Mouse (Mus musculus) gastrocnemius, postnatal 10 days (tissue): ENCODE data around the gene Acss2. TPM values are rescaled to one million over a fixed set of nuclear protein-coding genes. Genes with fewer than 3 reads are reported as not detected.

Experiments
- DNase-seq: peaks from one replicate; pipeline ENCODE4 v3.0.0; 2021; ENCODE audit warnings: mixed read lengths
- long read RNA-seq, 2 experiments: library from polyadenylated mRNA; stranded (forward); transcript quantifications; one replicate each; pipeline ENCODE4 v2.0.0; 2021
- total RNA-seq, 2 experiments: library from RNA; stranded (reverse); gene quantifications; 2 replicates each; pipeline ENCODE4 v1.2.3; 2021

Acss2 gene
- total RNA-seq = 10 to 100 TPM; 28.4 to 33.4 TPM
- long read RNA-seq, experiment 1, transcript Acss2-201 (18 exons, 2,931 nt) = minor isoform, 15 of 65 reads
- long read RNA-seq, experiment 1, transcript Acss2-203 (19 exons, 2,145 nt) = major isoform, 37 of 65 reads
- long read RNA-seq, experiment 1, partial matches to known transcripts = 3 of 65 reads
- long read RNA-seq, experiment 1, other reads (novel, unspliced or antisense) = 10 of 65 reads
- long read RNA-seq, experiment 2, transcript Acss2-201 (18 exons, 2,931 nt) = minor isoform, 10 of 44 reads
- long read RNA-seq, experiment 2, transcript Acss2-203 (19 exons, 2,145 nt) = major isoform, 30 of 44 reads
- long read RNA-seq, experiment 2, partial matches to known transcripts = 1 of 44 reads
- long read RNA-seq, experiment 2, other reads (novel, unspliced or antisense) = 3 of 44 reads

- peak; percentile 96 for DNase-seq
Observed at GRCm38 (mm10) chr2:155517455-155518423, at the start of gene Acss2, which contains the start of gene Ggt7. Acss2 (plus strand) TSS chr2:155517948. Ggt7 (minus strand) TSS chr2:155518237.

DNA sequence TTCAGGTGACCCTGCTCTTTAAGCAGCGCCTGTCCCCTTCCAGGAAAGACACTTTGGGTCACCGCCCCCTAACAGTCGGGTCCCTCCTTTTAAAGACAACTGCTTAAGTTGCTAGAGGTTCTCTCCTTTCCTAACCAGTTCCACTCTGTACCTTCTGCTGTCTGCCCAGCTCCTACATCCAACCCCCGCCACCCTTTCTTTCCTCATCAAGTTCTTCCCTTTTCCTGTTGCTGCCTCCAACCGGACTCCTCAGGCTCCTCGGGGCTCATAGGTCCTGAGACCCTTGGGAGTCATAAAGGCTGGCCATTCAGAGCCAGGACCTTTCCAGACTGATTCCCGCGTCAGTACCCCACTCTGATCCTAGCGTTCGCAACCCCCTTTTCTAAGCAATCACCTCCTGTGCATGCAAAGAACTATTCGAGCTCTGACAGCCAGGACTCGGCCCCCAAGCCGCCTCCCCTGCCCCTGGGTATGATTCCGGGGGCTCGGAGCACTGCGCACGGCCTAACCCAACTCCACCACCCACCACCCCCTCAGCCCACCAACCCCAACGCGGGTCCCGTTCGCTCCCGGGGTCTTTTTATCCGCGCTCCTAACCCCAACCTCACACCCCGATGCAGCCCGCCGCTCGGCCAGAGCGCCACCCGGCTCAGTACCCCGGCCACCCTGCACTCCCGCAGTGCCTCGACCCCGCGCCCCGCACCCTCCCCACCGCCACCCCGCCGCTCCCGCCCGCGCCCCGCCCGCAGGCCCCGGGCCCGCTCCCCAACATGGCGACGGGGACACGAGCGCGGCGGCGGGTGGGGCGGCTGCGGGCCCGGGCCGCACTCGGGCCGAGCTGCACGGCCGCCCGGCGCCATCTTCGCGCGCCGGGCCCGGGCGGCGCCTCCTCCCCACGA, 44.8 kb upstream of the Acss2 start:
- peak; percentile 43 for DNase-seq

GRCm38 (mm10) chr2:155473570-155474088, 44.1 kb upstream of the Acss2 start, which contains the start of gene Ncoa6:
Ncoa6 (minus strand) TSS chr2:155473894.
- DNase-seq = peak; percentile 80

GRCm38 (mm10) chr2:155482021-155482420, 35.7 kb upstream of the Acss2 start:
- peak; percentile 74 for DNase-seq

DNA sequence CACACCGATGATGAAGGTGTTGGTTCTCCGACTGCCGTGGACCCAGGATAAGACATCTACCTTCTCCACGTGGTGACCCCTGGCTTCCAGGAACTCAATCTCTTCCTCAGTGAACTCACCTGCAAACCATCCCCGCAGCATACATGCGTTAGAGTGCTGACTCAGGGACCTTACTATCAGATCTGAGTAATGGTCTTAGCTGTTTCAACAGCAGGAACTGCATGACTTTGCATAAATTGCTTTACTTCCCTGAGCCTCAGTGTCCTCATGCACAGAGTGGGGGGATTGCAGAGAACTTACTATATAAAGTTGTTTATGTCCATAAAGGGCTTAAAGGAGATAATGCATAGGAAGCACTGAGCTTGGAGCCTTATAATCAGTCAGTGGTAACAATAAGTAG, 26.8 kb upstream of the Acss2 start:
- no peak for DNase-seq

DNA sequence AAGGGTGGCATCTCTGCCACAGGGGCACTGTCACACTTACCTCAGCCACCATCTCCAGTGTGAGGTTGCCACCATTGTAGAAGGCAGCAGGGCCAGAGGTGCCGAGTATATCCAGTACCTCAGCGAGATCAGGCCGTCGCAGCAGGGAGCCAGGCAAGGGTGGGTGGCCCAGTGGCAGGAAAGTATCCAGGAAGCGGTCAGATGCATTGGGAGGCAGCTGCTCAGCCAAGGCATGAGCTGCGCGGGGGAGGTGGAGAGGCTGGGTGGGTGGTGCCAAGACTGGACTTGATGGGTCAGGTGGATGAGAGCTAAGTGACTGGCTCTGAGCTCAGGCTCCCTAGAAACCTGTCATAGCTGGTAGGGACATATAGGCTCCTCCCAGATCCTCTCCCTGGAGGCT, 15.2 kb upstream of the Acss2 start:
- no peak for DNase-seq

- DNase-seq = no peak
Observed at GRCm38 (mm10) chr2:155504440-155505355, 13.1 kb upstream of the Acss2 start.

DNA sequence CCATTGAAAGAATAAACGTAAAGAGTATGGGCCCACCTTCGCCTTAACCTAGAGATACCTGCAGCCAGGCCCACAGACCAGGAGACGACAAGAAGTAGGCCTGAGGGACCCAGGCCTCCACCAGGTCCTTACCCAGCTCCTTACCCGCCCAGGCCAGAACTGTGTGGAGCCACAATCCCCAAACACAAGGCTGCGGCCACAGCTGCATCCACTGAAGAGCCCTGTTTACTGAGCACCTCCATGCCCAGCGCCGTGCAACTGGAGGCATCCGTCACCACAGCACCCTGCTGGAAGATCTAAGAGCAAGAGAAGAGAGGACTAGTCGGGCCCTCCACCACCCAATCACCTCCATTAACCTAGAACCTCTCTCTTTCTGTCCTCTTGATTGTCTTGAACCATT, 11.9 kb upstream of the Acss2 start:
- DNase-seq = no peak

DNA sequence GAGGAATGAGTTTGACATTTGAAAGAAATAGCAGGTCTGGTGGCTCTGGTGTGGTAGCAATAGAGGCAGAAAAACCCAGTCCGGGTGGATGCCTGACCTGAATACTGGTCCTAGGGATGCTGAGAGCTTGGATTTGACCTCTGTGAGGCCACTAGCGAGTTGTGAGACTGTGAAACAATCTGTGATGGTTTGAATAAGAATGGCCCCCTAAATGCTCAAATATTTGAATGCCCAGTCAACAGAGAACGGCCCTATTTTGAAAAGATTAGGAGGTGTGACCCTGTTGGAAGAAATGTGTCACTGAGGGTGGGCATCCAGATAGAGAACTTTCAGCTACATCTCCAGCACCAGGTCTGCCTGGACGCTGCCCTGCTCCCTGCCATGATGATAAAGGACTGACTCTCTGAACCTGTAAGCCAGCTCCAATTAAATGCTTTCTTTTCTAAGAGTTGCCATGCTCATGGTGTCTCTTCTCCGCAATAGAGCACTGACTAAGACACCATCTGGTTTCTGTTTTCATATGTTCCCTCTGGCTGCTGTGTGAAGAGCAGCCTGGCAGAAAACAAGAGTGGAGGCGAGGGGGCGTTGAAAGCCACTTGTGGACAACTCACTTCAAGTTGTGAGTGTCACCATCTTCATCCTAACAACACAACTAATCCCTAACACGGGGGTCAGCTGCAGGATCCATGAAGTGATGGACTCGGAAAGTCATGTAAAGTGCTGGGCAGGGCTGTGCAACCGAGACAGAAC, 9.9 kb upstream of the Acss2 start:
- DNase-seq = no peak

- DNase-seq = peak; percentile 30
Observed at GRCm38 (mm10) chr2:155512479-155512878, 5.3 kb upstream of the Acss2 start.

GRCm38 (mm10) chr2:155513543-155513942, 4.2 kb upstream of the Acss2 start:
- no peak for DNase-seq

DNA sequence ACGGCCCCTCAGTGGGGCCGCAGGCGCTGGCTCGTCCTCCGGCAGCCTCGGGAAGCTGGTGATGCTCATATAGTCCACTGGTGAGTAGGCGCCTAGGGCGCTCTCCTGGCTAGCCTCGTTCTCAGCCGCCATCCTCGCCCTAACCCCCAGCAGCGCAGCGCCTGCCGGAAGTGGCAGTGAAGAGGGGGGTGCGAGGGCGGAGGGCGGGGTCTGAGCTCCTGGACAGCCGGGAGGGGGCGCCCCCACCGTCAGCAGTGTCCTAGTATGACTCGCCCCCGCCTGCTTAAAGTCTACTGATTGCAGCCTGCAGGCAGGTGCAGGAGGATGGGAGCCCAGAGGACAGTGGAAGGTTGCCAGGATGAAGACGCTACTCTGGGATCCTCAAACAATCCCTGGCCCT, 3.1 kb upstream of the Acss2 start:
- peak; percentile 71 for DNase-seq

- DNase-seq = peak; percentile 57
Observed at GRCm38 (mm10) chr2:155515941-155516340, 1.8 kb upstream of the Acss2 start.

- no peak for DNase-seq
Observed at GRCm38 (mm10) chr2:155518531-155519270, 953 bp downstream of the Acss2 start.

DNA sequence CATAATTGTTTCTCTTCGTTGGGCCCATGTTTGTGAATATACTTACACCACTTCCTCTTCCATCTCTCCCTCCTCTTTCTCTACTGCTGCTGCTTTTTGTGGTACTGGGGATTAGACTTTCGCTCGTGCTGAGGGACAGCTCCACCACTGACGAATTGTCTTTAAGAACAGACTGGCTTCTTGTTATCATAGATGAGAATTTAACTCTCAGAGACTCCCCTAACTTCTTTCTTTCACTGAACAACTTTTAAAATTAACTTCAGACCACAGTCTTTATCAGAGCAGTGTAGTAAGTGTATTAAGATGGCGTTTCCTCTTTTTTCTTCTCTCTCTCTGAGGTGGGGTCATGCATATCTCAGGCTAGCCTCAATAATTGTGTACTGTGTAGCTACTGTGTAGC, 6.0 kb downstream of the Acss2 start:
- DNase-seq = no peak

- no peak for DNase-seq
Observed at GRCm38 (mm10) chr2:155524378-155524777, 6.6 kb downstream of the Acss2 start.

- no peak for DNase-seq
Observed at GRCm38 (mm10) chr2:155527367-155527766, 9.6 kb downstream of the Acss2 start.

DNA sequence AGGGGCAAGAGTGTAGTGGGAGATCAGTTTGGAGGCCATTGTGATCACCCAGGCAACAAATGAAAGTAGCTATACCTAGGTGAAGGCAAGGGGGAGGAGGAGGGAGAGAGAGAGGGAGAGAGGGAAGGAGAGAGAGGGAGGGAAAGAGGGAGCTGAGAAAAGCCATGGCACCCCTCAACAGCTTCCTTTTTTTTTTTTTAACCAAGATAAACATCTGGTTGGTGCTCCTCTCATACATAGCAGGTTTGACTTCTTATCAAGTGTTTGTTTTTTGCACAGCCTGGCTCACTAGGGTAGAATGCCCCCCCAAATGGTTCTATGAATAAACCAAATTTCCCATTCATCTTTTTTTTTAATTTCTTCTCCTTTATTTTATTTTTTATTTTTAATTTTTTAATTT, 18.5 kb downstream of the Acss2 start:
- DNase-seq = no peak
